Mouse (Mus musculus): ENCODE measurements around the gene Hspb1. TPM values are rescaled to one million over a fixed set of nuclear protein-coding genes. Genes with fewer than 3 reads are reported as not detected.

Gene Hspb1
- polyA plus RNA-seq, 1 experiment: 426 TPM

GRCm38 (mm10) chr5:135914156-135914555 is 26.4 kb downstream of the Hspb1 start:
- H3K4me1 ChIP-seq (ENCODE audit: control insufficient read depth, insufficient read depth, low read length): peaks cover 6% of the 10 kb centered on the region
- TF ChIP-seq POLR2A (IDR thresholded peaks at IDR 0.05; ENCODE audit: insufficient read depth, low read length) (no peak), CTCF (IDR thresholded peaks at IDR 0.05; ENCODE audit: low read depth, low read length) (no peak), EP300 (IDR thresholded peaks at IDR 0.05; ENCODE audit: insufficient read depth, low read depth, low read length) (no peak)
- no peaks in the 10 kb centered on the region for H3K9me3 ChIP-seq (replicated peaks; ENCODE audit: control insufficient read depth, insufficient read depth, low read length, poor library complexity, severe bottlenecking)
- H3K9ac ChIP-seq (ENCODE audit: low read depth, poor library complexity, severe bottlenecking): no peak overlapping the region
- H3K36me3 ChIP-seq (ENCODE audit: control insufficient read depth, insufficient read depth, low read length, poor library complexity, severe bottlenecking): peaks cover 56% of the 10 kb centered on the region
- H3K27me3 ChIP-seq (ENCODE audit: control insufficient read depth, insufficient read depth, low read length, poor library complexity, severe bottlenecking): no peaks in the 10 kb centered on the region
- H3K27ac ChIP-seq (ENCODE audit: insufficient read depth, low read length): no peak overlapping the region
- no peak overlapping the region for H3K4me3 ChIP-seq (ENCODE audit: low read depth, low read length)

- peaks cover 6% of the 10 kb centered on the region for H3K4me1 ChIP-seq (ENCODE audit: control insufficient read depth, insufficient read depth, low read length)
- no peak overlapping the region for H3K9ac ChIP-seq (ENCODE audit: low read depth, poor library complexity, severe bottlenecking)
- peaks cover 54% of the 10 kb centered on the region for H3K36me3 ChIP-seq (ENCODE audit: control insufficient read depth, insufficient read depth, low read length, poor library complexity, severe bottlenecking)
- no peaks in the 10 kb centered on the region for H3K9me3 ChIP-seq (replicated peaks; ENCODE audit: control insufficient read depth, insufficient read depth, low read length, poor library complexity, severe bottlenecking)
- TF ChIP-seq EP300 (IDR thresholded peaks at IDR 0.05; ENCODE audit: insufficient read depth, low read depth, low read length) (no peak), POLR2A (IDR thresholded peaks at IDR 0.05; ENCODE audit: insufficient read depth, low read length) (no peak), CTCF (IDR thresholded peaks at IDR 0.05; ENCODE audit: low read depth, low read length) (no peak)
- H3K4me3 ChIP-seq (ENCODE audit: low read depth, low read length): no peak overlapping the region
- H3K27ac ChIP-seq (ENCODE audit: insufficient read depth, low read length): peak overlapping the region; percentile 70
- no peaks in the 10 kb centered on the region for H3K27me3 ChIP-seq (ENCODE audit: control insufficient read depth, insufficient read depth, low read length, poor library complexity, severe bottlenecking)
These were observed 28.4 kb downstream of the Hspb1 start for GRCm38 (mm10) chr5:135916051-135916565.

GRCm38 (mm10) chr5:135916601-135917000 is 28.9 kb downstream of the Hspb1 start:
- Histone ChIP-seq H3K9ac (ENCODE audit: low read depth, poor library complexity, severe bottlenecking) (no peak overlapping the region), H3K4me3 (ENCODE audit: low read depth, low read length) (no peak overlapping the region), H3K36me3 (ENCODE audit: control insufficient read depth, insufficient read depth, low read length, poor library complexity, severe bottlenecking) (peaks cover 56% of the 10 kb centered on the region), H3K27me3 (ENCODE audit: control insufficient read depth, insufficient read depth, low read length, poor library complexity, severe bottlenecking) (no peaks in the 10 kb centered on the region), H3K27ac (ENCODE audit: insufficient read depth, low read length) (peak overlapping the region; percentile 42), H3K4me1 (ENCODE audit: control insufficient read depth, insufficient read depth, low read length) (peaks cover 6% of the 10 kb centered on the region), H3K9me3 (replicated peaks; ENCODE audit: control insufficient read depth, insufficient read depth, low read length, poor library complexity, severe bottlenecking) (no peaks in the 10 kb centered on the region)
- TF ChIP-seq POLR2A (IDR thresholded peaks at IDR 0.05; ENCODE audit: insufficient read depth, low read length) (no peak), CTCF (IDR thresholded peaks at IDR 0.05; ENCODE audit: low read depth, low read length) (no peak), EP300 (IDR thresholded peaks at IDR 0.05; ENCODE audit: insufficient read depth, low read depth, low read length) (no peak)

GRCm38 (mm10) chr5:135917327-135918058 is 29.8 kb downstream of the Hspb1 start:
- no peaks in the 10 kb centered on the region for H3K9me3 ChIP-seq (replicated peaks; ENCODE audit: control insufficient read depth, insufficient read depth, low read length, poor library complexity, severe bottlenecking)
- TF ChIP-seq POLR2A (IDR thresholded peaks at IDR 0.05; ENCODE audit: insufficient read depth, low read length): no peak
- TF ChIP-seq CTCF (IDR thresholded peaks at IDR 0.05; ENCODE audit: low read depth, low read length): peak; percentile 24
- TF ChIP-seq EP300 (IDR thresholded peaks at IDR 0.05; ENCODE audit: insufficient read depth, low read depth, low read length): no peak
- peaks cover 59% of the 10 kb centered on the region for H3K36me3 ChIP-seq (ENCODE audit: control insufficient read depth, insufficient read depth, low read length, poor library complexity, severe bottlenecking)
- no peak overlapping the region for H3K4me3 ChIP-seq (ENCODE audit: low read depth, low read length)
- no peaks in the 10 kb centered on the region for H3K27me3 ChIP-seq (ENCODE audit: control insufficient read depth, insufficient read depth, low read length, poor library complexity, severe bottlenecking)
- H3K27ac ChIP-seq (ENCODE audit: insufficient read depth, low read length): peak overlapping the region; percentile 1; the same call in 1 of the 2 replicates
- no peak overlapping the region for H3K9ac ChIP-seq (ENCODE audit: low read depth, poor library complexity, severe bottlenecking)
- peaks cover 6% of the 10 kb centered on the region for H3K4me1 ChIP-seq (ENCODE audit: control insufficient read depth, insufficient read depth, low read length)

- H3K36me3 ChIP-seq (ENCODE audit: control insufficient read depth, insufficient read depth, low read length, poor library complexity, severe bottlenecking): peaks cover 65% of the 10 kb centered on the region
- H3K27me3 ChIP-seq (ENCODE audit: control insufficient read depth, insufficient read depth, low read length, poor library complexity, severe bottlenecking): no peaks in the 10 kb centered on the region
- no peak overlapping the region for H3K9ac ChIP-seq (ENCODE audit: low read depth, poor library complexity, severe bottlenecking)
- H3K4me1 ChIP-seq (ENCODE audit: control insufficient read depth, insufficient read depth, low read length): peaks cover 6% of the 10 kb centered on the region
- no peaks in the 10 kb centered on the region for H3K9me3 ChIP-seq (replicated peaks; ENCODE audit: control insufficient read depth, insufficient read depth, low read length, poor library complexity, severe bottlenecking)
- TF ChIP-seq EP300 (IDR thresholded peaks at IDR 0.05; ENCODE audit: insufficient read depth, low read depth, low read length): no peak
- TF ChIP-seq POLR2A (IDR thresholded peaks at IDR 0.05; ENCODE audit: insufficient read depth, low read length): no peak
- TF ChIP-seq CTCF (IDR thresholded peaks at IDR 0.05; ENCODE audit: low read depth, low read length): no peak
- no peak overlapping the region for H3K4me3 ChIP-seq (ENCODE audit: low read depth, low read length)
- H3K27ac ChIP-seq (ENCODE audit: insufficient read depth, low read length): no peak overlapping the region
These were observed 30.3 kb downstream of the Hspb1 start for GRCm38 (mm10) chr5:135918059-135918437.

GRCm38 (mm10) chr5:135918593-135918992 is 30.9 kb downstream of the Hspb1 start:
- no peaks in the 10 kb centered on the region for H3K27me3 ChIP-seq (ENCODE audit: control insufficient read depth, insufficient read depth, low read length, poor library complexity, severe bottlenecking)
- no peaks in the 10 kb centered on the region for H3K9me3 ChIP-seq (replicated peaks; ENCODE audit: control insufficient read depth, insufficient read depth, low read length, poor library complexity, severe bottlenecking)
- H3K27ac ChIP-seq (ENCODE audit: insufficient read depth, low read length): no peak overlapping the region
- H3K36me3 ChIP-seq (ENCODE audit: control insufficient read depth, insufficient read depth, low read length, poor library complexity, severe bottlenecking): peaks cover 67% of the 10 kb centered on the region
- no peak for TF ChIP-seq POLR2A (IDR thresholded peaks at IDR 0.05; ENCODE audit: insufficient read depth, low read length)
- TF ChIP-seq CTCF (IDR thresholded peaks at IDR 0.05; ENCODE audit: low read depth, low read length): no peak
- no peak for TF ChIP-seq EP300 (IDR thresholded peaks at IDR 0.05; ENCODE audit: insufficient read depth, low read depth, low read length)
- no peak overlapping the region for H3K4me3 ChIP-seq (ENCODE audit: low read depth, low read length)
- peaks cover 6% of the 10 kb centered on the region for H3K4me1 ChIP-seq (ENCODE audit: control insufficient read depth, insufficient read depth, low read length)
- no peak overlapping the region for H3K9ac ChIP-seq (ENCODE audit: low read depth, poor library complexity, severe bottlenecking)

Measured in ES-Bruce4 (cell line).